Mouse (Mus musculus) layer of hippocampus, postnatal 10 days (tissue): ENCODE results near the gene Lrrc56. TPM values are rescaled to one million over a fixed set of nuclear protein-coding genes. Genes with fewer than 3 reads are reported as not detected.

ENCODE experiments used
- microRNA-seq, 2 experiments: library from miRNA; unstranded; fragments of <30 nt; microRNA quantifications; one replicate each; pipeline ENCODE4 v1.2.0; 2021
- total RNA-seq, 2 experiments: library from RNA; stranded (reverse); gene quantifications; 2 replicates each; pipeline ENCODE4 v1.2.3; 2021

Gene Lrrc56
- total RNA-seq, 2 experiments from 2014 or later, result 5.0 to 5.8 TPM

Small RNA genes within 50 kb of the gene (microRNA-seq; reads per million reads assigned to microRNA genes)
- 144 to 163 reads per million in 2 experiments for gene Mir210

Other genes with a start within 250 kb of the Lrrc56 start
- not detected for gene Ifitm5, start 243.9 kb upstream of the Lrrc56 start, total RNA-seq
- not detected for gene Gm45717, start 238.2 kb upstream of the Lrrc56 start, total RNA-seq
- 10 to 100 TPM; 20.3 to 27.0 TPM for gene Ifitm2, start 238.2 kb upstream of the Lrrc56 start, total RNA-seq
- gene Ifitm1, start 226.9 kb upstream of the Lrrc56 start, total RNA-seq, result 1 to 10 TPM; 3.6 to 5.5 TPM
- gene Ifitm3, start 183.4 kb upstream of the Lrrc56 start, total RNA-seq, result 10 to 100 TPM; 13.0 TPM
- gene Ifitm6, start 176.2 kb upstream of the Lrrc56 start, total RNA-seq, result not detected
- not detected for gene Gm17387, start 165.0 kb upstream of the Lrrc56 start, total RNA-seq
- 100 to 1,000 TPM; 103 to 123 TPM for gene B4galnt4, start 133.1 kb upstream of the Lrrc56 start, total RNA-seq
- not detected for gene Pkp3, start 115.9 kb upstream of the Lrrc56 start, total RNA-seq
- 1 to 10 TPM; 2.1 to 2.5 TPM for gene Sigirr, start 93.6 kb upstream of the Lrrc56 start, total RNA-seq
- gene Ano9, start 76.4 kb upstream of the Lrrc56 start, total RNA-seq, result not detected
- gene Ptdss2, start 71.8 kb upstream of the Lrrc56 start, total RNA-seq, result 10 to 100 TPM; 47.9 to 68.4 TPM
- 10 to 100 TPM; 29.7 to 32.4 TPM for gene Rnh1, start 21.3 kb upstream of the Lrrc56 start, total RNA-seq
- gene Hras, start 152 bp upstream of the Lrrc56 start, total RNA-seq, result 100 to 1,000 TPM; 210 to 243 TPM
- not detected for gene Lmntd2, start 19.9 kb downstream of the Lrrc56 start, total RNA-seq
- gene Rassf7, start 21.7 kb downstream of the Lrrc56 start, total RNA-seq, result 1 to 10 TPM; 1.6 to 1.7 TPM
- 10 to 100 TPM; 71.6 to 72.7 TPM for gene Phrf1, start 34.6 kb downstream of the Lrrc56 start, total RNA-seq
- under 1 TPM; 0.29 to 0.64 TPM for gene Irf7, start 72.3 kb downstream of the Lrrc56 start, total RNA-seq
- not detected for gene Cdhr5, start 82.6 kb downstream of the Lrrc56 start, total RNA-seq
- under 1 TPM in 1 of 2 experiments, not detected in 1; 0.76 TPM for gene Sct, start 85.0 kb downstream of the Lrrc56 start, total RNA-seq
- under 1 TPM; 0.45 to 0.55 TPM for gene Drd4, start 97.8 kb downstream of the Lrrc56 start, total RNA-seq
- gene Deaf1, start 133.5 kb downstream of the Lrrc56 start, total RNA-seq, result 100 to 1,000 TPM; 220 to 227 TPM
- gene Tmem80, start 133.6 kb downstream of the Lrrc56 start, total RNA-seq, result 10 to 100 TPM; 25.7 to 29.8 TPM
- gene Eps8l2, start 144.7 kb downstream of the Lrrc56 start, total RNA-seq, result 1 to 10 TPM; 2.3 to 2.4 TPM
- 100 to 1,000 TPM; 115 to 126 TPM for gene Taldo1, start 198.0 kb downstream of the Lrrc56 start, total RNA-seq
- gene Gatd1, start 220.0 kb downstream of the Lrrc56 start, total RNA-seq, result 10 to 100 TPM; 34.4 to 39.3 TPM
- gene Cend1, start 235.3 kb downstream of the Lrrc56 start, total RNA-seq, result 100 to 1,000 TPM; 259 to 281 TPM
- gene Slc25a22, start 243.7 kb downstream of the Lrrc56 start, total RNA-seq, result 100 to 1,000 TPM; 281 to 341 TPM
- 1 to 10 TPM; 2.1 to 3.8 TPM for gene Pidd1, start 249.9 kb downstream of the Lrrc56 start, total RNA-seq